Mouse (Mus musculus) Muller cell, postnatal 12 days (primary cell): ENCODE data around the gene Atg14.
"Not testable (repeated sequence)": the region's sequence is repeated elsewhere in the genome, so short reads cannot be mapped to it uniquely, and the experiment has no call there.

ENCODE experiments used
- DNase-seq: peaks from one replicate; pipeline ENCODE4 v3.0.0-alpha.2; 2015; ENCODE audit errors: inconsistent ontology term

The Atg14 gene

GRCm38 (mm10) chr14:47544286-47544685 lies 26.2 kb downstream of the Atg14 start:
- no peak for DNase-seq

DNA sequence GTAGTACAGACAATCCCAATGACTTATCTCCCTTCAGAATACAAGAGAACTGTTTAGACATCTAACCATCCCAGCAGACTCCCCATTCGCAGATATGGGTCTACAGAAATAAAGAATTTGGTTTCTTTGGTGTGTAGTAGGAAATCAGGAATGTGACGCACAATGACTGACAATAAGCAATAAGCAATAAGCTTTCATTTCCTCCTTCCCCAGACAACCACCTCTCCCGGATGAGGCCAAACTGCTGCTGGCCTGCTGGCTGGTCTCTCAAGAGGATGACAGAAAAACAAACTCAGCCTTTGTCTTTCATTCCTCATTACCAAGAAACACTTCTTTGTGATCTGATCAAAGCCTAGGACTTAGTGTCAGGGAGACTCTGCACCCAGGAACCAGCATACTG lies 28.2 kb downstream of the Atg14 start:
- no peak for DNase-seq

DNA sequence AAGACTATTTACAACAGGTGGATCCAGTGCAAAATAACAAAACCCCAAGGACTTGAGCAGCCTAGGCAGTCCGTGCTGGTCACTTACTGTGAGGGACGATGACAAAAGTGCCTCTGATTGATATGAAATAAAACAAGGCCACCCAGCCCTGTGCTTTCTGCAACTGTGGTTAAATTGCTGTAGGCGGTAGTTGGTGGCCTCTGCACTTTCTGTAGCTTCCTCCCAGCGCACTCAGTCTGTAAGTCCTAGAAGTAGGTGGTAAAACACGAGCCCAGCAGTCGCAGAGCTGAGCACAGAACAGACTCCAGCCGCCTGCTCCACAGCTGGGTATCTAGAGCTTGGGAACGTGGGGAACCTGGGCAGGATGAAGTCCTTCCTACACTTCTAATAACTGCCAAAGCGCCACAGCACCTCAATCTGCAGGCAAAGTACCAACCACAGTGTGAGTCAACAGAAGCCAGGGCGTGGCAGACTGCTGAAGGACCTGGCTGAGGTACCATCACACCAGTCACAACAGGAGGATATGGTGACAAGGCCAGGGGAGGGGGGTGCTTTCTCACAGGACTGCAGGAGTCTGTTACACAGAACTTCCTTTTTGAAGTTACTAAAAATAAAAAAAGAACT lies 29.0 kb downstream of the Atg14 start:
- no peak for DNase-seq

DNA sequence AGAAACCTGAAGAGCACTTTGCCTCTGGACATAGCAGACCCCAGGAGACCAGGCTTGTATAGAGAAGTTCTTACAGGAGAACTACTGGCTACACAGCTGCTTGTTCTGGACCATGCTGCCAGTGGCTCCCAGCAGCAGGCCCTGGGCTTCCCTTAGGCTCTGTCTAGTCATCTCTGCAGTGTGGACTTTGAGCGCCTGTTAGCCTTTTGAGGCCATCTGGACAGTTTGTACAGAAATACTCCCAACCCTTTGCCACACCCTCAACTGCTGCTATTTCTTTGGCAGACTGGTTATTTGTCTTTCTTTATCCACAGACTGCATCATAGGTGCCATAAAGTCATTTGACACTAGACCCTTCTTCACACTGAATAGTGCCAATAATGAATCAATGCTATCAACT lies 35.4 kb downstream of the Atg14 start:
- DNase-seq: no peak

GRCm38 (mm10) chr14:47534176-47534525 lies 36.3 kb downstream of the Atg14 start:
- no peak for DNase-seq

DNA sequence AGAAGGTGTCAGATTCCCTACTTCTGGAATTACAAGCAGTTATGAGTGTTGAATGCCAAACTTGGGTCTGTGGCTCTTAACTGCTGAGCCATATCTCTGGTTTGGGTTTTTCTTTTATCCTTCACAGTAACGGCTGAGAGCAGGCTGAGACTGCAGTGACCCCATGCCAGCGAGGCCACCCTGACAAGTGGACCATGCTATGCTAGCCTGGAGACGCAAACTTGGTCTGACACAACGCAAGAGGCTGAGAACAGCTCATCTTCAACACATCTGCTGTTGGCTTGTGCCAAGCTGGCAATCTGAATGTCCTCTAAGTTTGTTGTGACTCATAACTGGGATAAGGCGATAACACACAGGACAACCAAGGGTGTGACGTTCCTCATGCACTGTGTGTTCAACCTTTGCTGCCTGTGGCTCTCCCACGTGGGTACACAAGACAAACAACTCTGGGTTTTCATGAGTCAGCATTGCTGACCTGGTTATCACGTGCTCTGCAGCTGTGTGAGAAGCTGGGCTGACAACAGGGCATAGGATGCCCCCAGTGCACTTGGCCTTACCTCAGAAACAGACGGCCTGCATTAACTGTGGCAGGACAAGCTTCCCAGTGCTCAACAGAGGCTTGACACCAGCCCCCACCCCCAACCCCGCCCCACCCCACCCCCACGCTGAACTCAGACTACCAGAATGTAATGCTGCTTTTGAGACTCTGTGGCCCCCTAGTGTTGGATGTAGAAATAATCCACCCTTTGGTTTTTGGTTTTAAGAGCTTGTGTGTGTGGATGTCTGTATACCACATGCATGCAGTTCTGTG lies 36.9 kb downstream of the Atg14 start:
- DNase-seq: peak; percentile 85

- peak; percentile 36 for DNase-seq
Observed at GRCm38 (mm10) chr14:47532496-47532895, 38.0 kb downstream of the Atg14 start.

- DNase-seq: not testable (repeated sequence)
Observed at GRCm38 (mm10) chr14:47529592-47529991, 40.9 kb downstream of the Atg14 start.

- peak; percentile 18 for DNase-seq
Observed at GRCm38 (mm10) chr14:47529019-47529418, 41.4 kb downstream of the Atg14 start.

- no peak for DNase-seq
Observed at GRCm38 (mm10) chr14:47528293-47528692, 42.2 kb downstream of the Atg14 start.

- no peak for DNase-seq
Observed at GRCm38 (mm10) chr14:47527833-47528232, 42.6 kb downstream of the Atg14 start.

DNA sequence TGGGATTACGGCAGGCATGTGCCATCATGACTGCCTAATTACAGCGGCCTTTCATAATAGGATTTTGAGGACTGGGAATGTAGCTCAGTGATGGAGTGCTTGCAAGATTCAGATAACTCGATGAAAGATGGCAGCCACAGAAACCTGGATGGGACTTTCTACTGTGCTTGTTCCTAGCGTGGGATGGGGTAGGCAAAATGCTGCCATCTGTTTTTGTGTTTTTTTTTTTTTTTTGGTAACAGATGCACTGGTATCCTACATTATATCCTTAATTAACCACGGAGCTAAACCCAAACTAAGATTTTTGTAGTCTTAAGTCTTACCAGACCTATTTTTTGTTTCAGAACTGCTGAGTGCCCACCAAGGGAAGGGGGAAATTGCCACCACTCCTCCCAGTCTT lies 44.6 kb downstream of the Atg14 start:
- no peak for DNase-seq

DNA sequence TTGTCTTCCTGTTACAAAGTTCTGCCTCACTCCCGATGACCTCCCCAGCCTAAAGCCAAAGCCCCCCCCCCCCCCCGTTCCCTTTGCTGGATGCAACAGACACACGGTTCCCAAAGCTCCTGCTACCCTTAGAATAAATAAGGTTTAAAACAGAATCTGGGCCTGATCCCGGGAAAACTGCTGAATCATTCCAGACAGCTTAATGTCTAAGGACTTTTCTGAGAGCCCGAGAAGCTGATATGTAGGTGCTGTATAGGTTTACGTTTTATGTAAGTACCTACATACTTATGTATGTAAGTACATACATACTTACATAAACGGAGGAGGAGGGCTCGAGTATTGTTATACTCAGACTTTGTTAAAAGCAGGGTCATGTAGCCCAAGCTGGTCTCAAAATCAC lies 45.1 kb downstream of the Atg14 start:
- no peak for DNase-seq

- no peak for DNase-seq
Observed at GRCm38 (mm10) chr14:47522301-47522700, 48.1 kb downstream of the Atg14 start.

DNA sequence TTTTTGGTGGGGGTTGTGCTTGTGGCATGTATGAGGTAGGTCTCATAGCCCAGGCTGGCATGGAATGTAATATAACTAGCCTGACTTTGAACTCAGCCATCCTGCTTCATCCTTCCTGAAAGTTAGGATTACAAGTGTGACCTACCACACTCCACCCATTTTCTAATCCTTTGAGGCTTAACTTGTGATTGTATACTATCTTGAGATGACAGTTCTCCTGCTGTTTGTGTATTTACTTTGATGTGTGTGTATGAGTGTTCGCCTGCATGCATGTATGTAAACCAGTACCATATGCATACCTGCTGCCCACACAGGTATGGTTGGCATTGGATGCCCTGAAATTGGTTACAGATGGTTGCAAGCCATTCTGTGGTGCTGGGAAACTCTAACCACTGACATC lies 48.8 kb downstream of the Atg14 start:
- DNase-seq: no peak

DNA sequence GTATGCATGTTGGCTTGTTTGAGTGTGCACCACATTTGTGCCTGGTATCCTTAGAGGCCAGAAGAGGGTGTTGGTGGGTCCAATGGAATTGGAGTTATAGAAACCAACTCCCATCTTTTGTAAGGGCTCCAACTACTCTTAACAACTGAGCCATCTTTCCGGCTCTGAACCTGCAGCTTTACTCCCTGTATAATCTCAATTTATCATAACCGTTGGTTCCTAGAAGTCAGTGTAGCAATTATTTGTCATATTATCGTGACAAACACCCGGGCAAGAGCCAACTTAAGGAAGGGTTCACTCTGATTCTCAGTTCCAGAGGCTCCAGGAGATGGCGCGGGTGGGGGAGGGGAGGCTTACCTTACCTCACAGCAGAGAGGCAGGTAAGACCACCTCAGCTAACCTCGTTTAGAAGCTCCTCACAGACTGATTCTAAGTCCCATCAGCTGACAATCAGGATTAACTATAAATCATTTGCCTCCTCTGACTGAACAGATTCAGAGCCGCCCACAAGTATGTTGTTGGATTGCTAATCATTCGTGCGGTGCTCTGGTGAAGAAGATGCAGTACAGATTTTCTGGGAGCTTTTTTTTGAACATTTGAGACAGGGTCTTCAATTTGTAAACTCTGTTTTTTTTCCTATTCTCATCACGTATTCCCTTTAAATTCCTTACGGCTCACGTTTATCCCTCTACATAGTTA lies 49.5 kb downstream of the Atg14 start:
- DNase-seq: no peak

DNA sequence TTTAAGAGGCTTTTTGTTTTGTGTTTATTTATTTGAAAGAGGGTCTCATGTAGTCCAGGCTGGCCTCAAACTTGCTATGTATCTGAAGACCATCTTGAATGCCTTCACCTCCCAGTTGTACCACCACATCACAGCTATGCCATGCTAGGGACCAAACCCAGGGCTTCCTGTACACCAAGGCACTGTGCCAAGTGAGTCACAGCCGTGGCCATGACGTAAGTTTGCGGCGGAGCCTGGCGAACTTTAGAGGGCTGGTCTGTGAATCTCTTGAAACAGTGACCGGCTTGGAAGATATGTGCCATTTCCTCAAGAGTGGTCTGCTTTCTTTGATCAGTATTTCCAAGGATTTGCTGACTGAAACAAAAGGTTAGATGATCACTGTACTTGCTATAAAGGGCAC lies 51.8 kb downstream of the Atg14 start:
- DNase-seq: peak; percentile 12

- peak; percentile 62 for DNase-seq
Observed at GRCm38 (mm10) chr14:47516755-47517154, 53.7 kb downstream of the Atg14 start.

GRCm38 (mm10) chr14:47515636-47516035 lies 54.8 kb downstream of the Atg14 start:
- no peak for DNase-seq

DNA sequence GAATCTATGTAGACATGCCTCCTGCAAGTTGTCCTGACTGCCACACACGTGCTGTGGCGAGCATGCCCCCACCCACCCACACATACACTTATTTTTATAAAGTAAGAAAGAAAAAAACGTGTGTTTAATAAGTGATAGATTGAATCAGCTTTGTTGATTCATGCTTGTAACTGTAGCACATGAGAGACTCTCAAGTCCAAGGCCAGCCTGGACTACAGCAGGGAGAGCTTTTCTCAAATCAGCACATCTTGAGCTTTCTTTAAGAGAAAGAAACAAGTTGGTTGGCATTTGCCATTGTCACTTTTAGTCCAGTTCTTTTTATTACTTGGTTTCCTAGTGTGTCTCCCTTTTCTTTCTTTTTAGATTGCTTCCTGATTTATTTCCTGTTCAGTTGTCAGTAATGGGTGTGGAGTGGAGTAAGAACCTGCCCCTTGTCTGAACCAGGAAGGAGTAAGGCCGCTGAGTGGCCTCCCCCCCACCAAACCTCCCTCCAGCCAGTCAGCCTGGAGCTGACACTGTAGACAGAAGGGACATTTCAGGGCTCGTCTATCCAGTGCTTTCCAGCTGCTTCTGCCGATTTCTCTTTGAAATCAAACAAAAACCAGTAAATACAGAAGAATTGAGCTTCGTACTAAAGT lies 55.5 kb downstream of the Atg14 start:
- DNase-seq: no peak

DNA sequence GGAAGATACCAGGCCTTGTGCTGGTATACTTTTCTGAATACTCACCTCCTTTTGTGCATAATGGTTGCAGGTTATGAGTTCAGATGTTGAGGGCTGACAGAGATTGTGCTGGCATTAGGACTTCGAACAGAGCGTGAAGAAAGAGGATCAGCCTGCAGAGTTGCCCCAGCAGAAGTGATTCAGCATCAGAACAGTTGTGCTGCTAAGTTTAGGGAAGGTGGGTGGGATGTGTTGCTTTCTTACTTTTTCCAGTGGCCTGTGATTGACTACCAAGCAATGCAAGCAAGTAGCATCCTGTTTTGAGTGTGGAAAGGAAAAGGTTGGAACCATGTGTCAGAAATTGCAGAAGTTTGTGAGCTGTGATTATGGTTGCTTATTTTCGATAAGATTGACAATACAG lies 56.8 kb downstream of the Atg14 start:
- no peak for DNase-seq

DNA sequence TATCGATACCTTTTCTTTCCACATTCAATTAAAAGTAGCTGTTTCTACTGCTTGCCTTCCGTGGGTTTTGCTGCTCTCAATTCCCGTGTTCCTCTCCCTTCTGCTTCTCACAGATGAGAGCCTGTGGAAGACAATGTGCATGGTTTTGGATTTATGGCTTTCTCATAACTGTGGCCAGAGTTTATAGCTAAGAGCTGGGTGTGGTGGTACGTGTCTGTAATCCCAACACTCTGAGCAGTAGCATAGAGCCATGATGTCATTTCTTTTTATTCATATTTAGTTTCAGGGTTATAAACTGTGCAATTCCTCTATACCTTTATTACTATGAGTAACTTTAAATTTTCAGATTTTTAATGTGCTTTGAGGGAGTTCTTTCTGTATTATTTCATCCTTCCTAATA lies 60.2 kb downstream of the Atg14 start:
- no peak for DNase-seq
